Mouse (Mus musculus): ENCODE measurements around the gene Zcchc2. TPM values are rescaled to one million over a fixed set of nuclear protein-coding genes. Genes with fewer than 3 reads are reported as not detected.

The Zcchc2 gene
- polyA plus RNA-seq, 1 experiment = 11.9 TPM

GRCm38 (mm10) chr1:106043053-106043820 lies 53.0 kb downstream of the Zcchc2 start:
- TF ChIP-seq GATA1 (IDR thresholded peaks at IDR 0.05; ENCODE audit: low read length) = no peak

- TF ChIP-seq GATA1 (IDR thresholded peaks at IDR 0.05; ENCODE audit: low read length) = no peak
Measured at GRCm38 (mm10) chr1:106049036-106049435, 58.8 kb downstream of the Zcchc2 start.

- no peak for TF ChIP-seq GATA1 (IDR thresholded peaks at IDR 0.05; ENCODE audit: low read length)
Measured at GRCm38 (mm10) chr1:106054978-106055377, 64.8 kb downstream of the Zcchc2 start.

- TF ChIP-seq GATA1 (IDR thresholded peaks at IDR 0.05; ENCODE audit: low read length) = no peak
Measured at GRCm38 (mm10) chr1:106058355-106058754, 68.1 kb downstream of the Zcchc2 start.

GRCm38 (mm10) chr1:106059516-106060277 lies 69.5 kb downstream of the Zcchc2 start:
- no peak for TF ChIP-seq GATA1 (IDR thresholded peaks at IDR 0.05; ENCODE audit: low read length)

- no peak for TF ChIP-seq GATA1 (IDR thresholded peaks at IDR 0.05; ENCODE audit: low read length)
Measured at GRCm38 (mm10) chr1:106061185-106061910, 71.1 kb downstream of the Zcchc2 start.

GRCm38 (mm10) chr1:106062891-106063590 lies 72.8 kb downstream of the Zcchc2 start:
- TF ChIP-seq GATA1 (IDR thresholded peaks at IDR 0.05; ENCODE audit: low read length) = no peak

GRCm38 (mm10) chr1:106063591-106064170 lies 73.5 kb downstream of the Zcchc2 start:
- no peak for TF ChIP-seq GATA1 (IDR thresholded peaks at IDR 0.05; ENCODE audit: low read length)

- TF ChIP-seq GATA1 (IDR thresholded peaks at IDR 0.05; ENCODE audit: low read length) = no peak
Measured at GRCm38 (mm10) chr1:106064291-106064690, 74.1 kb downstream of the Zcchc2 start.

- no peak for TF ChIP-seq GATA1 (IDR thresholded peaks at IDR 0.05; ENCODE audit: low read length)
Measured at GRCm38 (mm10) chr1:106064711-106065110, 74.5 kb downstream of the Zcchc2 start.

- TF ChIP-seq GATA1 (IDR thresholded peaks at IDR 0.05; ENCODE audit: low read length) = no peak
Measured at GRCm38 (mm10) chr1:106065679-106066078, 75.5 kb downstream of the Zcchc2 start.

GRCm38 (mm10) chr1:106067306-106067705 lies 77.1 kb downstream of the Zcchc2 start:
- no peak for TF ChIP-seq GATA1 (IDR thresholded peaks at IDR 0.05; ENCODE audit: low read length)

- no peak for TF ChIP-seq GATA1 (IDR thresholded peaks at IDR 0.05; ENCODE audit: low read length)
Measured at GRCm38 (mm10) chr1:106069867-106070543, 79.8 kb downstream of the Zcchc2 start.

- no peak for TF ChIP-seq GATA1 (IDR thresholded peaks at IDR 0.05; ENCODE audit: low read length)
Measured at GRCm38 (mm10) chr1:106070814-106071213, 80.6 kb downstream of the Zcchc2 start.
